Mouse (Mus musculus) neutrophil, adult 59 days (primary cell): Measurements from ENCODE around the gene Rassf1. TPM values are rescaled to one million over a fixed set of nuclear protein-coding genes. Genes with fewer than 3 reads are reported as not detected.

Experiments used
- total RNA-seq, 2 experiments: library from RNA; stranded (reverse); gene quantifications; 1 replicate in 1 of 2; 2 replicates in 1 of 2; pipeline ENCODE4 v1.2.4; 2023

Gene Rassf1
- total RNA-seq, result 10 to 100 TPM; 47.3 to 60.9 TPM

GRCm38 (mm10) chr9:107551117-107551889 is at the start of gene Rassf1:
Rassf1 (plus strand) TSS chr9:107551555.

GRCm38 (mm10) chr9:107533791-107534407 is 17.5 kb upstream of the Rassf1 start, which contains the start of gene Tmem115:
Tmem115 (plus strand) TSS chr9:107533945.

GRCm38 (mm10) chr9:107541474-107542351 is 9.6 kb upstream of the Rassf1 start, which contains the start of the genes Cyb561d2 and Nprl2:
Cyb561d2 (minus strand) TSS chr9:107542193.
Nprl2 (plus strand) TSS chr9:107542226.

GRCm38 (mm10) chr9:107547026-107547425 is 4.3 kb upstream of the Rassf1 start, which contains the start of gene Zmynd10:
Zmynd10 (plus strand) TSS chr9:107547298.

GRCm38 (mm10) chr9:107563029-107563581 is 11.8 kb downstream of the Rassf1 start, which contains the start of gene Tusc2:
Tusc2 (plus strand) TSS chr9:107563255.

GRCm38 (mm10) chr9:107567702-107568319 is 16.5 kb downstream of the Rassf1 start, which contains the start of gene Hyal2:
Hyal2 (plus strand) TSS chr9:107567945.

GRCm38 (mm10) chr9:107576357-107577107 is 25.2 kb downstream of the Rassf1 start, which contains the start of gene Hyal1:
Hyal1 (plus strand) TSS chr9:107576927.

GRCm38 (mm10) chr9:107578587-107578986 is 27.2 kb downstream of the Rassf1 start, which contains the start of gene Naa80:
Naa80 (plus strand) TSS chr9:107578887.

GRCm38 (mm10) chr9:107580501-107581317 is 29.4 kb downstream of the Rassf1 start, which contains the start of gene Hyal3:
Hyal3 (plus strand) TSS chr9:107580818.

GRCm38 (mm10) chr9:107586974-107587832 is 35.8 kb downstream of the Rassf1 start, which contains the start of gene Ifrd2:
Ifrd2 (plus strand) TSS chr9:107587642.

GRCm38 (mm10) chr9:107608741-107609432 is 57.5 kb downstream of the Rassf1 start, which contains the start of gene Sema3b:
Sema3b (minus strand) TSS chr9:107609229.

Other genes with a start within 250 kb of the Rassf1 start
- gene Hemk1, start 213.2 kb upstream of the Rassf1 start, total RNA-seq, result 1 to 10 TPM; 3.9 to 5.0 TPM
- not detected for gene 6430571L13Rik, start 211.0 kb upstream of the Rassf1 start, total RNA-seq
- under 1 TPM; 0.09 to 0.62 TPM for gene Cacna2d2, start 151.9 kb upstream of the Rassf1 start, total RNA-seq
- gene Tmem115, start 17.6 kb upstream of the Rassf1 start, total RNA-seq, result 10 to 100 TPM; 16.3 to 17.6 TPM
- gene Cyb561d2, start 9.4 kb upstream of the Rassf1 start, total RNA-seq, result 1 to 10 TPM; 6.7 to 7.6 TPM
- gene Nprl2, start 9.3 kb upstream of the Rassf1 start, total RNA-seq, result 1 to 10 TPM; 8.4 to 9.3 TPM
- under 1 TPM in 1 of 2 experiments, not detected in 1; 0.20 TPM for gene Zmynd10, start 4.3 kb upstream of the Rassf1 start, total RNA-seq
- gene Tusc2, start 11.7 kb downstream of the Rassf1 start, total RNA-seq, result 1 to 10 TPM; 6.4 to 6.9 TPM
- gene Hyal2, start 16.4 kb downstream of the Rassf1 start, total RNA-seq, result 1 to 10 TPM; 2.8 to 4.5 TPM
- gene Hyal1, start 25.4 kb downstream of the Rassf1 start, total RNA-seq, result 1 to 10 TPM in 1 of 2 experiments, under 1 TPM in 1; 0.49 to 1.3 TPM
- gene Naa80, start 27.3 kb downstream of the Rassf1 start, total RNA-seq, result 1 to 10 TPM; 9.0 to 9.1 TPM
- under 1 TPM; 0.76 to 0.88 TPM for gene Hyal3, start 29.3 kb downstream of the Rassf1 start, total RNA-seq
- gene Ifrd2, start 36.1 kb downstream of the Rassf1 start, total RNA-seq, result 10 to 100 TPM; 16.5 to 30.6 TPM
- 1 to 10 TPM in 1 of 2 experiments, under 1 TPM in 1; 0.86 to 1.1 TPM for gene Sema3b, start 57.7 kb downstream of the Rassf1 start, total RNA-seq
- gene Gnai2, start 83.8 kb downstream of the Rassf1 start, total RNA-seq, result 1,000 to 10,000 TPM; 1,195 to 1,197 TPM
- not detected for gene Slc38a3, start 118.0 kb downstream of the Rassf1 start, total RNA-seq
- not detected for gene Gnat1, start 128.2 kb downstream of the Rassf1 start, total RNA-seq
- gene Sema3f, start 158.9 kb downstream of the Rassf1 start, total RNA-seq, result under 1 TPM in 1 of 2 experiments, not detected in 1; 0.53 TPM
- 100 to 1,000 TPM; 165 to 173 TPM for gene Rbm5, start 219.4 kb downstream of the Rassf1 start, total RNA-seq